Mouse (Mus musculus): ENCODE measurements at regions not wholly inside any gene's neighbourhood (a gene's known extent, or its start where the extent isn't known, plus 50 kb on each side); places are given as distances from the start of the nearest gene placed in this dataset.

DNA sequence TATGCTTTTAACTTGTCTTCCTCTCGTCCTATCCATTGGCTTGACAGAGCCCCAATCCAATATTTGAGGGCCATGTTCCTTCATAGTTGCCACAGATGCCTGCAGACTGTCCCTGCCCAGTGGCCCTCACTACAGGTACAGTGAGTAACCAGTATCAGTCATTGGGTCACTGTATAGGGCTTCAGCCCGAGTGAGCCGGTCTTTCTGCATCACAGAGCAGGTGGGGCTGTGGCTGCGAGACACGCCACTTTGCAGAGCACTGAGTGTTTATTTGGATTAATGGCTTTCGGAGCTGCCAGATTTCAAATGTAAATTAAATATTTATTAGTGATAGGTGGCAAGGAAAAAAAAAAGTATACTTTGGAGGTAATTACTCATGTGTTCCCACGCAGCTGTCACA is 87.2 kb upstream of the Alk start:
- Histone ChIP-seq H3K4me3 (ENCODE audit: insufficient read depth, low read depth, low read length) (no peak overlapping the region), H3K27ac (ENCODE audit: insufficient read depth, low read depth, low read length) (no peak overlapping the region), H3K4me1 (ENCODE audit: control insufficient read depth, insufficient read depth, low read length) (no peaks in the 10 kb centered on the region)
- WGBS: 89% methylated on average over 7 of the region's 7 CpGs
- TF ChIP-seq CTCF (IDR thresholded peaks at IDR 0.05; ENCODE audit: insufficient read depth, low read depth, low read length): no peak
- TF ChIP-seq POLR2A (IDR thresholded peaks at IDR 0.05; ENCODE audit: insufficient read depth, low read depth, low read length): no peak

DNA sequence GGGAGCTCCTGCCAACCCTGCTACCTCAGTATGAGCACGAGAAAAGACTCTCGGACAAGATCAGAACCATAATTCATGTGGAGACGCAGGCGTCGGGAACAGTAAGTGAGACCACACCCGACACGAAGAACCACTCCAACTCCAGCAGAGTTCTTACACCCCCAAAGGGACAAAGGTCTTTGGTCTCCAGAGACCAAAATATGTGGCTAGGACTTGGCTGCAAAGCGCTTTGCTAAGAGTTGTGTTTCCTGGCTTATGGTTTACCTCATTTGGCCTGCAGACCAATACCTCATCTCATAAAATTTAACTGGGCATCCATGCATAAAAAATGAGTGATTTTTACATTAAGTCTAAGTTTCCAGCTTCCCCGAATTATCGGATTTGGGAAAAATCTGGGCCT is 85.2 kb upstream of the Alk start:
- Histone ChIP-seq H3K4me3 (ENCODE audit: insufficient read depth, low read depth, low read length) (no peak overlapping the region), H3K27ac (ENCODE audit: insufficient read depth, low read depth, low read length) (no peak overlapping the region), H3K4me1 (ENCODE audit: control insufficient read depth, insufficient read depth, low read length) (no peaks in the 10 kb centered on the region)
- WGBS: 97% methylated on average over 10 of the region's 10 CpGs
- TF ChIP-seq CTCF (IDR thresholded peaks at IDR 0.05; ENCODE audit: insufficient read depth, low read depth, low read length): no peak
- TF ChIP-seq POLR2A (IDR thresholded peaks at IDR 0.05; ENCODE audit: insufficient read depth, low read depth, low read length): no peak

DNA sequence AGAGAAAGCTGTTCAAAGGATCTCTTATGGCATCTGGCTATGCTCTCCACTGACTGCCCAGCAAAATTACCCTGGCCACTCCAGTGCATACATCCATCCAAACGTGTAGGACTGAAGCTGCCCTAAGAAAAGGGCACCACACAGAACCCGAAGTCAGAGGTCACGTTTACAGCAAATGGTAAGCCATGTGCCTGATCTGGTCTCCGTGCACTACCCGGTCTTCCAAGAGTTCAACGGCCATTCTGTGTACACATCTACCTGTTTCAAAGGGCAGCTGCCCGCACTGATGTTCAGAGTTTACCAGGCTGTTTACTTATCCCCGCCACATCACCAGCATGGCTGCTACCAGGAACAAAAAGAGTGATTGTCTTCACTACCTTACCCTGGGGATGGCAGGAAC is 84.4 kb upstream of the Alk start:
- Histone ChIP-seq H3K4me1 (ENCODE audit: control insufficient read depth, insufficient read depth, low read length) (no peaks in the 10 kb centered on the region), H3K27ac (ENCODE audit: insufficient read depth, low read depth, low read length) (no peak overlapping the region), H3K4me3 (ENCODE audit: insufficient read depth, low read depth, low read length) (no peak overlapping the region)
- TF ChIP-seq POLR2A (IDR thresholded peaks at IDR 0.05; ENCODE audit: insufficient read depth, low read depth, low read length): no peak
- no peak for TF ChIP-seq CTCF (IDR thresholded peaks at IDR 0.05; ENCODE audit: insufficient read depth, low read depth, low read length)
- 90% methylated on average over 8 of the region's 8 CpGs for WGBS

DNA sequence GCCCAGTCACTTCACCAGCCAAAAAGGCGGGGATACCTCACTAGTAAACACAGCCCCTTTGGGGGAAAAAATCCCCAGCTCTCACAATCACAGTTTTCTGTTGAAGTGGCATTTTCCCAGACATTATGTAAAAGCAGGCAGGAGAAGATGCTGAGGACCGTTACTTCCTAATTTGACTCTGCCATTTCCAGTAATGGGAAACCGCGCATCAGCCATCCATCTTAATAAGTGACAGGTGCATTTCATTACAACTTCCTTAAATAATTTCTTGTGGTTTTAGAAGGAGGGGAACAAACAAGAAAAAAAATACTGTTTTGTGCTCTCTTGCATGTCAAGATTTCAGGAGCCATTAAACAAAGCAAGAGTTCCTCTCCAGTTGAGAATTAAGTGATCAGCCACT is 70.2 kb upstream of the Alk start:
- no peak for TF ChIP-seq POLR2A (IDR thresholded peaks at IDR 0.05; ENCODE audit: insufficient read depth, low read depth, low read length)
- no peak overlapping the region for H3K27ac ChIP-seq (ENCODE audit: insufficient read depth, low read depth, low read length)
- WGBS: 82% methylated on average over 4 of the region's 4 CpGs
- H3K4me3 ChIP-seq (ENCODE audit: insufficient read depth, low read depth, low read length): no peak overlapping the region
- no peaks in the 10 kb centered on the region for H3K4me1 ChIP-seq (ENCODE audit: control insufficient read depth, insufficient read depth, low read length)

DNA sequence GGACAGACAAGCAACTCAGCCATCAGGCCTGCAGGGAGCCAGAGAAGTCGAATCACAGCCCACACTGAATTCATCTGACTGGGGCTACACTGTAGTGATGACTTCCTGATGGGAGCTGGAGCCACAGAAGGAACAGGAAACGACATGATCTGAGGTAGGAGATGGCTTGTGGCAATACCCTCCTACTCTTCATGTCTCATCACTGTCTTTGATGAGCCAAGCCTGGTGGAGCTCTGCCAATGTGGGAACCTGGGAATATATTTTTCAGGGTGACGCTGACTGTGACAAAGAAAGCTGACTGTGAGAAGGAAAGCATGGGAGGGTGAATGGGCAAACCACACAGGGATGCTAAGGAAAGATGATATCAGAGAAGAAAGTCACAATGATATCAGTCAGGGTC is 67.6 kb upstream of the Alk start:
- no peak for TF ChIP-seq CTCF (IDR thresholded peaks at IDR 0.05; ENCODE audit: insufficient read depth, low read depth, low read length)
- no peak for TF ChIP-seq POLR2A (IDR thresholded peaks at IDR 0.05; ENCODE audit: insufficient read depth, low read depth, low read length)
- no peak overlapping the region for H3K27ac ChIP-seq (ENCODE audit: insufficient read depth, low read depth, low read length)
- no peak overlapping the region for H3K4me3 ChIP-seq (ENCODE audit: insufficient read depth, low read depth, low read length)
- no peaks in the 10 kb centered on the region for H3K4me1 ChIP-seq (ENCODE audit: control insufficient read depth, insufficient read depth, low read length)
- WGBS: 71% methylated on average over 3 of the region's 3 CpGs

DNA sequence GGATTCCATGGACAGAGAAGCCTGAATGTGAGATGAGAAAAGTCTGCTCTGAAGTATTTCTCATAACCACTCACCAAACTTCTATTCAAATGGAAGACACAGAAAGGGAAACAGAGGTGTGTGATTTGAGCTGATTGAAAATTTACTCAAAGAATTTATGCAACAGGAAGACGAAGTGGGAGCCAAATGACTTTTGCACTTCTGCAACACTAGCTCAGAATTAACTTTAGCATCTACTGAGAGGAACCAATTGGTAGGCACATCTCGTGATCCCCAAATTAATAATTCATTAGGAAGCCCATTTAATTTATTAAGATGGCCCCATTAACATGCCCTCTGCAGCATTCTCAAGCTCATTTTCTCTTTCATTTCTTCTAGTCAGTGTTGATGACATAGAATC is 62.5 kb upstream of the Alk start:
- TF ChIP-seq CTCF (IDR thresholded peaks at IDR 0.05; ENCODE audit: insufficient read depth, low read depth, low read length): no peak
- no peak for TF ChIP-seq POLR2A (IDR thresholded peaks at IDR 0.05; ENCODE audit: insufficient read depth, low read depth, low read length)

DNA sequence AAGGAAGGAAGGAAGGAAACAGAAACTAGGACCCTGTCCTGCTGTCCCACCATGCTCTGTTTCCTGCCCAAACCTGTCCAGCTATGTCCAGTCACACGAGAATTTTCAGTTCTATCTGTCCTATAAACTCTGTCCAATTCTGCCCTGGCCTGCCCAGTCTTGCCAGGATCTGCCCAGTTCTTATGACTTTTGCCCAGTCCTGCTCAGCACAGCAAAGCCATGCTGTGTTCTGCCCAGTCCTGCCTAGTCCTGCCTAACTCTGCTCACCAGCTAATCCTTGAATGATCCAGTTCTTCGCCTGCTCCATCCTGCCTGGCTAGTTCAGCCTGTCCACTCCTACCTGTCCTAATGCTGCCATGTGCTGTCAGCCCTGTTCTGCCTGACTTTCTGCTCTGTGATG is 57.3 kb upstream of the Alk start:
- H3K4me3 ChIP-seq (ENCODE audit: insufficient read depth, low read depth, low read length): no peak overlapping the region
- TF ChIP-seq POLR2A (IDR thresholded peaks at IDR 0.05; ENCODE audit: insufficient read depth, low read depth, low read length) (no peak), CTCF (IDR thresholded peaks at IDR 0.05; ENCODE audit: insufficient read depth, low read depth, low read length) (no peak)
- WGBS: 86% methylated on average over 2 of the region's 2 CpGs
- H3K27ac ChIP-seq (ENCODE audit: insufficient read depth, low read depth, low read length): no peak overlapping the region
- H3K4me1 ChIP-seq (ENCODE audit: control insufficient read depth, insufficient read depth, low read length): 0 out of 2 replicates have a peak, but pooled peaks cover 2% of the 10 kb centered on the region

More for the DNA sequence above, 62.5 kb upstream of the Alk start:
- Histone ChIP-seq H3K4me3 (ENCODE audit: insufficient read depth, low read depth, low read length) (no peak overlapping the region), H3K27ac (ENCODE audit: insufficient read depth, low read depth, low read length) (no peak overlapping the region), H3K4me1 (ENCODE audit: control insufficient read depth, insufficient read depth, low read length) (no peaks in the 10 kb centered on the region)
- WGBS: 71% methylated on average over 2 of the region's 2 CpGs

DNA sequence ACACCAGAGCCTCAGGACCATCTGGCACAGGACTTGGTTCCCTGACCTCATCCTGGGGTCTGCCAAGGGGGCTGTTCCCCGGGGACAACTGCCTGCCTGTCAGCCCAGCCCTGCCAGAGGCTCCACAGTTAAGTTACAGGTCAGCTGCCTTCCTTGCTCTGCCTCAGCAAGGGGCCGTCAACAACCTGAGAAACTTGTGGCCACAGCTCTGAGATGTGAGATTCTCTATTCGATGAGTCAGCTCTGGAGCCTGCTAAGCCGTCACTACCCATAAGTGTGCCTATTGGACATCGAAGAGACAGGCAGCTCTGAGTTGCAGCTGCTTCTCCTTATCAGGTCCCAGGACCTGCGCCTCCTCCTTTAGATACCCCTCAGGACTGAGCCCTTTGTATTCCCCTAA is 54.3 kb upstream of the Alk start:
- TF ChIP-seq CTCF (IDR thresholded peaks at IDR 0.05; ENCODE audit: insufficient read depth, low read depth, low read length): no peak
- TF ChIP-seq POLR2A (IDR thresholded peaks at IDR 0.05; ENCODE audit: insufficient read depth, low read depth, low read length): no peak
- no peak overlapping the region for H3K4me3 ChIP-seq (ENCODE audit: insufficient read depth, low read depth, low read length)
- H3K27ac ChIP-seq (ENCODE audit: insufficient read depth, low read depth, low read length): no peak overlapping the region
- 0 out of 2 replicates have a peak, but pooled peaks cover 5% of the 10 kb centered on the region for H3K4me1 ChIP-seq (ENCODE audit: control insufficient read depth, insufficient read depth, low read length)
- whole genome bisulfite sequencing: 78% methylated on average over 6 of the region's 6 CpGs

DNA sequence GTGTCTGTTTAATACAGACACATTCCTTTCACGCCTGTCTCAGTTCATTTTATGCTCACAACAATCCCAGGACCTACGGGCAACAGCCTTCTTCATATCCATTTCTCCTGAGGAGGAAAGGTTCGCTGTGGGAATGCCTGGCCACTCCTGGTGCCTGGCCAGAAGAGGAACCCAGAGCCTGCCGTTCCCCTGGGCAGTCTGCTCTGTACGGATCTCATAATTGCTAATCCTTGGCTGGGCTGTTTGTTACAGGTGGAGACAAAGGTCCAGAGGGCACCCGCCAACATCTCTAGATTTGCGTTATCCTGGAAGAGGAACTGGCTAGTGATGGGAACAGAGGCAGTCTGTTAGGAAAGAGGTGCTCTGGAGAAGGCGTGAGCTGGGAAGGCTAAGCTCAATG is 53.4 kb upstream of the Alk start:
- no peak for TF ChIP-seq CTCF (IDR thresholded peaks at IDR 0.05; ENCODE audit: insufficient read depth, low read depth, low read length)
- no peak for TF ChIP-seq POLR2A (IDR thresholded peaks at IDR 0.05; ENCODE audit: insufficient read depth, low read depth, low read length)
- Histone ChIP-seq H3K4me3 (ENCODE audit: insufficient read depth, low read depth, low read length) (no peak overlapping the region), H3K27ac (ENCODE audit: insufficient read depth, low read depth, low read length) (no peak overlapping the region), H3K4me1 (ENCODE audit: control insufficient read depth, insufficient read depth, low read length) (0 out of 2 replicates have a peak, but pooled peaks cover 5% of the 10 kb centered on the region)
- WGBS: 76% methylated on average over 8 of the region's 8 CpGs

Data from olfactory bulb, adult 2 months (tissue).